Mouse (Mus musculus) intestine, embryonic 16.5 days (tissue): ENCODE data around the gene Sema6c. TPM values are rescaled to one million over a fixed set of nuclear protein-coding genes. Genes with fewer than 3 reads are reported as not detected.

Experiments used
- ATAC-seq: fragments of 200-750 bp; cut with Nextera tagmentation; 2 replicates; pipeline ENCODE4 v1.8.0; 2017; ENCODE audit warnings: moderate TSS enrichment, moderate library complexity
- H3K27ac ChIP-seq: fragments of 300-500 bp; sonication (generic); 2 replicates; pipeline ENCODE4 v1.5.1; 2014; ENCODE audit warnings: mild to moderate bottlenecking, low read length
- H3K27me3 ChIP-seq: fragments of 300-500 bp; sonication (generic); replicated peaks from 2 replicates; pipeline ENCODE4 v1.6.1; 2014; ENCODE audit warnings: low read length, control low read depth, mixed read lengths; ENCODE audit not compliant: control insufficient read depth, insufficient read depth
- H3K36me3 ChIP-seq: fragments of 300-500 bp; sonication (generic); 2 replicates; pipeline ENCODE4 v1.6.1; 2014; ENCODE audit warnings: low read length, control low read depth; ENCODE audit not compliant: control insufficient read depth, insufficient read depth
- H3K4me1 ChIP-seq: fragments of 300-500 bp; sonication (generic); 2 replicates; pipeline ENCODE4 v1.6.1; 2014; ENCODE audit warnings: low read length, control low read depth, mixed read lengths; ENCODE audit not compliant: control insufficient read depth, insufficient read depth
- H3K4me2 ChIP-seq: fragments of 300-500 bp; sonication (generic); 2 replicates; pipeline ENCODE4 v1.6.1; 2014; ENCODE audit warnings: low read depth, low read length, control low read depth
- H3K4me3 ChIP-seq: fragments of 300-500 bp; sonication (generic); 2 replicates; pipeline ENCODE4 v1.5.1; 2014; ENCODE audit warnings: mild to moderate bottlenecking, low read length
- H3K9ac ChIP-seq: fragments of 300-500 bp; sonication (generic); 2 replicates; pipeline ENCODE4 v1.6.1; 2014; ENCODE audit warnings: low read depth, low read length
- H3K9me3 ChIP-seq: fragments of 300-500 bp; sonication (generic); 2 replicates; pipeline ENCODE4 v1.6.1; 2016; ENCODE audit warnings: low read length, control low read depth; ENCODE audit not compliant: control insufficient read depth
- WGBS: fragments of 180-500 bp; shearing (Covaris S2); extraction: QIAGEN DNeasy Blood & Tissue Kit; methylation state at CpG from one replicate; pipeline ENCODE4 v1.1.7; 2014; 5-methylcytosine and 5-hydroxymethylcytosine counted together
- microRNA-seq: library from miRNA; unstranded; fragments of <30 nt; microRNA quantifications from one replicate; pipeline ENCODE4, GENCODE M21; 2016
- polyA plus RNA-seq: library from polyadenylated mRNA; unstranded; fragments of >200 nt; fragmentation: Nextera tagmentation; extraction: Ambion mirVana; gene quantifications from 2 replicates; pipeline ENCODE4 v1.2.1, GENCODE M21; 2015

Gene Sema6c
- polyA plus RNA-seq, 1 experiment from 2014 or later, result 1.1 TPM

DNA sequence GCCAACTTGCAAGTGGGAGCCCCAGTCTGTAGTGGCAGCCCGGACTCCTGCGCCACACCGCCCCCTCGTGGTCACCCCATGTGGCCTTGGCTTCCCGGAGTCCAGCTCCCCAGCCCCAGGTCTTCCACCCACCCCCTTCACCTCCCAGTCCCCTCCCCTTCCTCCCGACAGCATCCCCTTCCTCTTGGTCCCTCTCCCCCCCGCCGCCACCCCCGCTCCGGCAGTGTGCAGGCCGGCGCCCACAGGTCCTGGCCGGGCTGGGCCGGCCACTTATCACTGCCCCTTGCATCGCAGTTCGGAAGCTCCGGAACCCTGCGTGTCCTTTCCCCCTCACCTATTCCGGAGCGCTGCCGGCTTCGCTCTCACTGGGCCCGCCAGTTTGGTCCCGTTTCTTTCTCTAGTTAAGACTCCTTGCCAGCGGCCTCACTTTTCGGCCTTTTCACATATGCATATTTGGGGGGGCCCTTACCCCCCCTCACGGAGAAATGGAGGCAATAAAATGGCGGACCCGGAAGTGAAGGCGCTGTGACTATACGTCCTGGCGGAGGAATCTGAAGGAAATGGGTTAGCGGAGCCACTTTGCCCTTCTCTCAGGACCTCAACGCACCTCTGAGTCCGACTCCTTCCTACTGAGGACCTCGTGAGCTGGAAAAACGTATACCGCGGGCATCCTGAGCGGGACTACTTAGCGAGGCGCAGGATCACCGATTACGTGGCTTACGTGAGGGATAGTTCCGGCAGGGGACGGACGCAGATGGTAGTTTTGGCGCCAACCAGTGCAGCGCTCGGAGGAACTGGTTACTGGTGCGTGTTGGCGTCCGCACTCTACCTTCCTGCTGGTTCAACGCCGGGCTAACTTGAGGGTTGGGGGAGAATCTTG lies 57.2 kb downstream of the Sema6c start, which contains the start of gene Gabpb2:
TSS of gene Gabpb2 (minus strand) at position 662 of the 880 bp plus-strand sequence.
- H3K27me3 ChIP-seq, result no peaks in the 10 kb centered on the region
- H3K9ac ChIP-seq, result peak within 1 kb of the TSS; percentile 88
- peaks cover 7% of the 10 kb centered on the region for H3K4me1 ChIP-seq
- peak within 1 kb of the TSS; percentile 66 for H3K4me3 ChIP-seq
- peak within 1 kb of the TSS; percentile 77 for H3K4me2 ChIP-seq
- 0 out of 2 replicates have a peak, but pooled peaks cover 2% of the 10 kb centered on the region for H3K36me3 ChIP-seq
- H3K9me3 ChIP-seq, result no peaks in the 10 kb centered on the region
- peak within 1 kb of the TSS; percentile 99 for H3K27ac ChIP-seq
- WGBS, result under 1% methylated on average over 56 of the region's 56 CpGs
- ATAC-seq, result peak; percentile 90

DNA sequence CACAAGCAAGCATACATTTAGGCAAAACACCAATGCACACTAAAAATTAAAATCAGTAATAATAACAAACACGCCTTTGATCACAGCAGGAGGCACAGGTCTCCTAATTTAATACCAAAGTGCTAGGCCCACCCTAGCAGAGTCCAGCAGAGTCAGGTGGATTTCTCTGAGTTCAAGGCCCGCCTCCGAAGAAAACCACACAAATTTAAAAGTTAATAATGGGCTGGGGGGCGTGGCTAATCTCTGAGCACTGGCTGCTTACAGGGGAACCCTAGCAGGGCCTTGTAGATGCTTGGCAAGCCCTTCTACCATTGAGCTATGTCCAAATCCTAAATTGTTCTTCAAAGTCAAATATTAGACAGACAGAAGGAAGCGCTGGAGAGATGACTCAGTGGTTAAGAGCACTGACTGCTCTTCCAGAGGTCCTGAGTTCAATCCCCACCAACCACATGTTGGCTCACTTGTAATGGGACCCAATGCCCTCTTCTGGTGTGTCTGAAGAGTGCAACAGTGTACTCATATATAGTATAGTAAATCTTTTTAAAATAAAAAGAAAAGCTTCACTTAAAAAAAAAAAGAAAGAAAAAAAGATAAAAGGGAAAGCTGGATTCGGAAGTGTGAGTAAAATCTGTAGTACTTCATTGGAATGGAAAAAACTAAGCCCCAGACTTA lies 58.3 kb downstream of the Sema6c start:
- WGBS, result 78% methylated on average over 6 of the region's 6 CpGs
- no peak for ATAC-seq

DNA sequence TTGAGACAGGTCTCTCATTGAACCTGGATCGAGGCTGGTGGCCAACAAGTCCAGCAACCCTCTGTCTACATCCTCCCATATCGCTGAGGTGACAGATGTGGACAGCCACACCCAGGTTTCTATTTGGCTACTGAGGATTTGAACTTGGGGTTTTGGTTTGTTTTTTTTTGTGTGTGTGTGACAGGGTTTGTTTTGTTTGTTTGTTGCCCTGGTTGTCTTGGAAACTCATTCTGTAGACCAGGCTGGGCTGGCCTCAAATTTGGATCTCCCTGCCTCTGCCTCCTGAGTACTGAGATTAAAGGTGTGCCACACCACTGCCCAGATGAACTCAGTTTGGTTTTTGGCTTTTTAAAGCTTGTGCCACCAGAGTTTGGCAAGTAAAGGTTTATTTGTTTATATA lies 62.8 kb downstream of the Sema6c start:
- no peaks in the 10 kb centered on the region for H3K27me3 ChIP-seq
- H3K4me3 ChIP-seq, result no peak overlapping the region
- no peak overlapping the region for H3K27ac ChIP-seq
- no peak overlapping the region for H3K4me2 ChIP-seq
- H3K36me3 ChIP-seq, result peaks cover 8% of the 10 kb centered on the region; the same call in 1 of the 2 replicates
- ATAC-seq, result no peak
- no peaks in the 10 kb centered on the region for H3K9me3 ChIP-seq
- 92% methylated on average over 2 of the region's 2 CpGs for WGBS
- no peak overlapping the region for H3K9ac ChIP-seq
- H3K4me1 ChIP-seq, result peaks cover 4% of the 10 kb centered on the region; the same call in 1 of the 2 replicates

More for the DNA sequence above, 58.3 kb downstream of the Sema6c start:
- Histone ChIP-seq H3K4me2 (peak overlapping the region; percentile 77), H3K9me3 (no peaks in the 10 kb centered on the region), H3K27me3 (no peaks in the 10 kb centered on the region), H3K36me3 (0 out of 2 replicates have a peak, but pooled peaks cover 2% of the 10 kb centered on the region), H3K4me3 (peak overlapping the region; percentile 66), H3K27ac (peak overlapping the region; percentile 99), H3K4me1 (peaks cover 7% of the 10 kb centered on the region), H3K9ac (peak overlapping the region; percentile 88)

Small RNA genes lying within 50 kb of the gene (microRNA-seq; reads per million reads assigned to microRNA genes)
- gene Mir8099-1, result not detected

Other genes with a start within 250 kb of the Sema6c start
- 157 and 167 TPM in 2 replicates for gene Selenbp1, start 227.4 kb upstream of the Sema6c start, polyA plus RNA-seq
- 4.3 and 5.1 TPM in 2 replicates for gene Rfx5, start 206.4 kb upstream of the Sema6c start, polyA plus RNA-seq
- 21.7 and 22.9 TPM in 2 replicates for gene Pi4kb, start 185.7 kb upstream of the Sema6c start, polyA plus RNA-seq
- 16.9 and 17.6 TPM in 2 replicates for gene Zfp687, start 145.0 kb upstream of the Sema6c start, polyA plus RNA-seq
- gene Psmd4, start 117.8 kb upstream of the Sema6c start, polyA plus RNA-seq, result 196 and 226 TPM in 2 replicates
- gene Pip5k1a, start 53.5 kb upstream of the Sema6c start, polyA plus RNA-seq, result 14.5 and 15.5 TPM in 2 replicates
- gene Vps72, start 49.4 kb upstream of the Sema6c start, polyA plus RNA-seq, result 110 and 120 TPM in 2 replicates
- gene Tmod4, start 36.0 kb upstream of the Sema6c start, polyA plus RNA-seq, result 1.1 and 1.2 TPM in 2 replicates
- 56.9 and 62.2 TPM in 2 replicates for gene Scnm1, start 26.4 kb upstream of the Sema6c start, polyA plus RNA-seq
- 9.8 and 11.0 TPM in 2 replicates for gene Lysmd1, start 26.4 kb upstream of the Sema6c start, polyA plus RNA-seq
- 4.9 and 5.3 TPM in 2 replicates for gene Tnfaip8l2, start 18.1 kb upstream of the Sema6c start, polyA plus RNA-seq
- gene Gabpb2, start 57.5 kb downstream of the Sema6c start, polyA plus RNA-seq, result 5.7 and 6.0 TPM in 2 replicates
- 67.8 and 73.8 TPM in 2 replicates for gene Cdc42se1, start 68.3 kb downstream of the Sema6c start, polyA plus RNA-seq
- gene Mllt11, start 71.7 kb downstream of the Sema6c start, polyA plus RNA-seq, result 15.0 and 15.5 TPM in 2 replicates
- gene Gm128, start 81.1 kb downstream of the Sema6c start, polyA plus RNA-seq, result 0.17 and 0.29 TPM in 2 replicates
- 0.51 and 0.72 TPM in 2 replicates for gene Bnipl, start 90.7 kb downstream of the Sema6c start, polyA plus RNA-seq
- gene Mindy1, start 120.9 kb downstream of the Sema6c start, polyA plus RNA-seq, result 39.8 and 41.4 TPM in 2 replicates
- 15.0 and 16.1 TPM in 2 replicates for gene Prune1, start 121.6 kb downstream of the Sema6c start, polyA plus RNA-seq
- gene Anxa9, start 146.7 kb downstream of the Sema6c start, polyA plus RNA-seq, result 1.9 and 2.0 TPM in 2 replicates
- gene Cers2, start 154.3 kb downstream of the Sema6c start, polyA plus RNA-seq, result 165 and 168 TPM in 2 replicates
- gene Setdb1, start 196.7 kb downstream of the Sema6c start, polyA plus RNA-seq, result 24.6 and 24.8 TPM in 2 replicates
- not detected in 2 replicates for gene 4930558C23Rik, start 242.4 kb downstream of the Sema6c start, polyA plus RNA-seq